Mouse (Mus musculus): ENCODE measurements around the gene Nrbf2.

The Nrbf2 gene

GRCm38 (mm10) chr10:67285176-67285814 lies at the start of gene Nrbf2:
TSS of gene Nrbf2 (minus strand) at chr10:67285305.
- 1% methylated on average over 51 of the region's 52 CpGs for WGBS

DNA sequence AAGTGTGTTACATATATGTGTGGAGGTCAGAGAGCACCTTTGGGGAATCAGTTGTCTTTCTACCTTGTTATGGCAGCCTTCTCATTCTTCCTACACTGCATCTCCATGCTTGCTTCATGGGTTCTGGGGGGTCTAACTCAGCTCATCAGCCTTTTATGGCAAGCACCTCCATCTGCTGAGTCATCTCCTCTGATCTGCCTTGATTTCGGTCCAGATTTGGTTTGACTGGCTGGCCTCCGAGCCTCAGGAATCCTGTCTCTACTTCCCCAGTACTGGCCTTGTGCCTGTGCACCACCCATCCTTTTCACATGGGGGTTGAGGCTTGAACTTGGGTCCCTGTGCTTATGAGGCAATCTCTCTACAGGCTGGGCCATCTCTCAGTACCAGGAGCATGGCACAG lies 45.5 kb upstream of the Nrbf2 start:
- 67% methylated on average over 2 of the region's 2 CpGs for WGBS

DNA sequence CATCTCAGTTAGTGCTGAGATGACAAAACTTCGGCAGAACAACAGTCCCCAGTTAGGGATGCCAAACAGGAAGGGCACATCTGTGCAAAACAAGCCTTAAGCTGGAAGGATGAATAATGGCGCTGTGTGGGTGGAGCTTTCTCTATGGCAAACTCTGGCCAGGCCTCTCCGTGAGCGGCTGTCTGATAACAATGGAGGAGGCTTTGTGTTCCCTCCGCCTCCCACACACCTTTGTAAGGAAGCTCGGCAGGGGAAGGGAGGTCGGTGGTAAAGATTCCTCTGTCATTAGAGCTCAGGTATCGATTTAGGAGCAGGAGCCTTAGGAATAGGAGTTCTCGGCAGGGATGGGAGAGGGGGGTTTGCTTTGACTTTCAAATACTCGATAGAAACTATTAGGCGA lies 44.6 kb upstream of the Nrbf2 start:
- 42% methylated on average over 11 of the region's 11 CpGs for WGBS

GRCm38 (mm10) chr10:67328208-67328607 lies 43.1 kb upstream of the Nrbf2 start:
- 77% methylated on average over 5 of the region's 5 CpGs for WGBS

GRCm38 (mm10) chr10:67324036-67324435 lies 38.9 kb upstream of the Nrbf2 start:
- WGBS, result 85% methylated on average over 1 of the region's 1 CpGs

- 90% methylated on average over 2 of the region's 2 CpGs for WGBS
Measured at GRCm38 (mm10) chr10:67321396-67321795, 36.3 kb upstream of the Nrbf2 start.

GRCm38 (mm10) chr10:67320207-67320859 lies 35.2 kb upstream of the Nrbf2 start:
- WGBS, result 27% methylated on average over 17 of the region's 17 CpGs

GRCm38 (mm10) chr10:67319016-67319725 lies 34.1 kb upstream of the Nrbf2 start:
- 78% methylated on average over 13 of the region's 13 CpGs for whole genome bisulfite sequencing

DNA sequence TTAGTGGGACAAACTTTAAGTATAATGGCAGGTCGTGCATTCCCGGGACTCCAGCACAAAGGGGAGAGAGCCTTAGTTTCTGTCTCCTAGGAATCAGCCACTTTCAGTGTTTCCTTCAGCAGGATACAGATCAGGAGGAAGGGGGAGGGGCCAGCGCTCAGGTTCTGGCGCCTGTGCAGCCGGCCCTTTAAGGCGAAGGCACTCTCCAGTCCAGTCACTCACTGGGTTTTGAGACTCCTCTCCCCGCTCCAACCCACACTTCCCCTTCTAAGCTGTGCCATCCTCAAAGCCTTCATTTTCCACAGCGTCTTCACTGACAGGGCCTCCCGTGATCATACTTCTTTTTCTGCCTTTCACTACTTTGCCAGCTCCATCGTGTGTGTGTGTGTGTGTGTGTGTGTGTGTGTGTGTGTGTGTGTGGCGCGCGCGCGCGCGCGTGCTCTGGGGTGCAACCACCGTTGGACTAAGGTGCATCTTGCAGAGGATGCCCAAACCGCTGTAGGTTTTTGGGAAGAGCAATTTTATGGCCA lies 32.9 kb upstream of the Nrbf2 start:
- 11% methylated on average over 20 of the region's 20 CpGs for WGBS

DNA sequence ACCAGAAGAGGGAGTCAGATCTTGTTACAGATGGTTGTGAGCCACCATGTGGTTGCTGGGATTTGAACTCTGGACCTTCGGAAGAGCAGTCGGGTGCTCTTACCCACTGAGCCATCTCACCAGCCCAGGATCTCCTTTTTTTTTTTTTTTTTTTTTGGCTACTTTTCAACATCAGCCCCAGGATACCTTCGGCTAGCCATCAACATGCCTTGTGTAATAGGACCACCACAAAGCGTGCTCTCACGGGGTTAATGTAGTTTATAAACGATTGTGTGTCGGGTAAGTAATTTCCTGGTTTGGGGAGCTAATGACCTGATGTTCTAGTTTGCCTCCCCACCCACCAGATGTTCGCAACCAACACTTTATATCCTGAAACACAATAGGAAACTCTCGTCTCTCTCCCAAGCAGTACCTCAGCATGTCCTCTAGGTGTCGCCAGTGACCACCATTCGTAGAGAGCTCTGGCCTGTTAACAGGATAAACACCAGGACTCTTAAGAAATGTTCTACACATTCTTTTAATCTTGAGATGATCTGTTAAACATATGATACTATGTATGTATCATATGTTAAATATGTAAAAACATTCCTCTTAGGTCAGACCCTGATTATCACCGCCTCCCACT lies 29.8 kb upstream of the Nrbf2 start:
- 15% methylated on average over 12 of the region's 12 CpGs for WGBS

GRCm38 (mm10) chr10:67312456-67312855 lies 27.4 kb upstream of the Nrbf2 start:
- 64% methylated on average over 6 of the region's 6 CpGs for WGBS

DNA sequence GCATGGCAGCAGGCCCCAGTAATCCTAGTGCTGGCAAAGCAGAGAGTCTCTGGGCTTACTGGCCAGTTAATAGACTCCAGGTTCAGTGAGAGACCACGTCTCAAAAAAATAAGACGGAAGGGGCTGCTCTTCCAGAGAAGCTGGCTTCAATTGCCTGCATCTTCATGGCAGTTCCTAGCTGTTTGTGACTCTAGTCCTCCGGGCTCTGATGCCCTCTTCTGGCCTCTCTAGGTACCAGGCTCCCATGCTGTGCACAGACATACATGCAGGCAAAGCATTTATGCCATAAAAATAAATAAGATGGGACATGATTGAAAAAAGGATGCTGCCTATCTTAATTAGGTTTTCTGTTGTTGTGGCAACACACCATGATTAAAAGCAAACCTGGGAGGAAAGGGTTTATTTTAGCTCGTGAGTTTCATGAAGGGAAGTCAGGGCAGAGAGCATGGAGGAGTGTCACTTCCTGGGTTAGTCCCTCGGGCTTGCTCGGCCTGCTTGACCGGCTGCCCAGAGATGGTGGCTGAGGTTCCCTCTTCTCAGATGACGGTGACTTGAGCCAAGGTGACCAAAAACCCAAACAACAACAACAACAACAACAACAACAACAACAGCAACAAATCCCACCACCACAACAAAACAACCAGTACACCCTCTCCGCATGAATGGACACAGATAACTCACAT lies 26.3 kb upstream of the Nrbf2 start:
- 34% methylated on average over 9 of the region's 9 CpGs for whole genome bisulfite sequencing

DNA sequence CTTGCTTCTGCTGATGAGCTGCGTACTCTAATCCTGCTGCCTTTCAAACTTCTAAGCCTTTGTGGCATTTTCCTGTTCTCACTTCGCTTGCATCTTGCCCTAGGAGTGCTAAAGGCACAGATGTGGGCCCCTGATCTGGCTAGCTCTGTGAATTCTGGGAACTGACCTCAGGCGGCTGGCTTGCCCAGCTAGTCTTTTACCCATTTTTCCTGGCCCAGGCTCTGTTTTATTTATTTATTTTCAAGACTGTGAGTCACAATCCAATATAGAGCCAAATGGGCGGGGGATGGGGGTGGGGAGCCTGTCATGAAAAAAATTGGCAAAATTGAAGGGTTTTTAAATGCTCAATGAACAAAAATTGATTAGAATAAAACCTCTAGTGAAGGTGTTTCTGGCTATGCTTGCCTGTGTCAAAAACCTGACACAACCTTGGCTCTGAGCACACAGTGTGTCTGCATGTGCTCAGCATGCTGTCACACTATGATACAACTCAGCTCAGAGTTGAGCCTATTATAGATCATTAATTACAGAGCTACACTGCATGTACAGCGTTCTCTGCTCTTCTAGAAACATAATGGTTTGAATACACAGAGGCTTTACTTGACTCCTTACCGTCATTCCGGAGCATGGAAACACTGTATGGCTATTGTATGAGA lies 24.5 kb upstream of the Nrbf2 start:
- WGBS, result 91% methylated on average over 7 of the region's 7 CpGs

- 51% methylated on average over 2 of the region's 2 CpGs for WGBS
Measured at GRCm38 (mm10) chr10:67302340-67302739, 17.2 kb upstream of the Nrbf2 start.

- WGBS, result 97% methylated on average over 6 of the region's 6 CpGs
Measured at GRCm38 (mm10) chr10:67301046-67301445, 15.9 kb upstream of the Nrbf2 start.

GRCm38 (mm10) chr10:67299285-67299684 lies 14.2 kb upstream of the Nrbf2 start:
- 55% methylated on average over 4 of the region's 4 CpGs for WGBS

DNA sequence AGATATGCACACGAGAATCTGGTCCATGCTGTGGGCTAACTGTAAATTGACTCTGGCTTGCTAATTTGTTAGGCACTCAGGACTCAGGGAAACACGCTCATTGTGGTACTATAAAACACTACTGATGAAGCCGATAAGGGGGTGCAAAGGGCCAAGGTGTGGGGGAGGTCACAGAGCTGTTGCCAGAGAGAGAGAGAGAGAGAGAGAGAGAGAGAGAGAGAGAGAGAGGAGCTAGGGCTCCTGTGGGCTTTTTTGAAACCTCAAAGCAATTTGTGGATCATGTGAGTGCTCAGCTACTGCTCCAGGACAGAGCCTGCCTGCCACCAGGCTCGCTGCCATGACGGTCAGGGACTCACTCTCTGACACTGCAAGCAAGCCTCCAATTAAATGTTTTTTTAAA lies 13.8 kb upstream of the Nrbf2 start:
- 77% methylated on average over 5 of the region's 5 CpGs for WGBS

- WGBS, result 85% methylated on average over 17 of the region's 17 CpGs
Measured at GRCm38 (mm10) chr10:67297175-67297855, 12.2 kb upstream of the Nrbf2 start.

GRCm38 (mm10) chr10:67296482-67297152 lies 11.5 kb upstream of the Nrbf2 start:
- WGBS, result 91% methylated on average over 8 of the region's 8 CpGs

DNA sequence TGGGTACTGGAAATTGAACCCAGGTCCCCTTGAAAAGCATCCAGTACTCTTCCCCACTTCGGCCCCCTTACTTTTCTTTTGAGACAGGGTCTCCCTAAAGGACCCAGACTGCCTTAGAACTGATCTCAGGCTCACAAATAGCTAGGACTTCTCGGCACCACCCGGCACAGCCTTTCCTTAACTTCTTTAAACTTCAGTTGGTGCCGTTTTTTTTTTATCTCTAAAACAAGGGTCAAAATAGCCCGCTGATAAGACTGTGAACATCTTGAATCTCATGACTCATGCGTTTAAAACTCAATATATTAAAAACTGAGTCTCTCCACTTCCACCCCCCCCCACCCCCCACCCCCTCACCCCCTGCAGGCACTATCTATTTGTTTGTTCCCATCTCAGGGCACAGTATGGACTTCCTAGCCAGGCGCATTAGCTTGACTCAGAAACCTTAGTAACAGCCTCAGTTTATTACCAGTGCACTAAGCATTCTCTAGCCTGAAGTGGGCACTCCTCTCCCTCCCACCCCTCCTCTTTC lies 10.9 kb upstream of the Nrbf2 start:
- WGBS, result 73% methylated on average over 7 of the region's 7 CpGs
